Mouse (Mus musculus): ENCODE results near the gene Fap.

The Fap gene

DNA sequence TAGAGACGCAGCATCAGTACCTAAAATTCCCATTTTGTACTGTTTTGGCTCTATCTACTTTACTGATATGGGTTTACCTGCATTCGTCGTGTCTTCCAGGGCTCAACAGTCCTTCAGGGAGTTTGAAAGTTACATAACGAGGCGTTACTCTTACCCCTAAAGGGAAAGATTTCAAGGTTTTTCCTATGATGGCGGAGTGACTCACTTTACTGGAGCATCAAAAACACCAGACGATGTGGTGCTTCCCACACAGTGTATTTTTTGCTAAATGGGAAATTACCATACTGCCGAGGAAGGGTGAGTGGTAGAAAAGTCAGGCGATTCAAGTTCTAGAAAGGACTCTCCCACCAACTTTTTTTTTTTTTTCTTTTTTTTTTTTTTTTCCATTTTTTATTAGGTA, 47.5 kb downstream of the Fap start:
- peak in 1 of 2 experiments; percentile 72 for DNase-seq (ENCODE audit: low spot score in 2 of 2)

DNA sequence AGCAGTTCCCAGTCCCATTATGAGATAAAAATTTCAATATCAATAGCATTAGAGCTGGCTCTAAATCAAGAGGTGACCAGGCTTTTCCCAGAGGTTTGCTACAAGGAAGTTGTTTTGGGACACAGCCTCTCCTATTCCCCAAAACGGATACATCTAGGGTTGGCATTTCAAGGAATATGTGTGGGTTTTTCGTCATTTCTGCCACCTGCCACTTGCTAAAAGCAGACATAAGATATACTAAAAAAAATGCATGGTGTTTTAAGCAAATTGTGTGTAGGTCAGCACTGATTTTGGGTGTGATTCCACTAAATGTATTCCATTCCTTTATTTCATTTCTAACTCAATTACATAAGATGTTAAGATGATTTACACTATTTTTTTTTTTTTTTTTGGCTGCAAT, 56.1 kb downstream of the Fap start:
- DNase-seq (ENCODE audit: low spot score in 2 of 2): peak; percentile 31 to 84

DNA sequence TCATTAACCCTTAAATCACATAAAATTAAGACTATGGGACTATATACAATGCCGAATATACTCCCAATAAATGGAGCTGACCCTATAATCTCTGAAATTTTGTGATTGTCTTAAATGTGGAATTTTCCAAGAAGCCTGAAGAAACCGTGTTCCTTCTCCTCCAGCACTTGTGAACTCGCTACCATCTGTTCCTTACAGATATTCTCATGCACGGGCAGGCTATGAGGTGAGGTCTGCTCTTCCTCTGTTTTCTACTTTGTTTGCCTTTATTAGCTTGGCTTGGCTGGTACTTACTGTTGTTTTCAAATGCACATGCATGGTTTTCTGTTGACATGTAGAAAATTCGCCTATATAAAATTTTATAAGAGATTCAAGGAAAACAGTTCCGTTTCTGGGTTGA, 59.4 kb downstream of the Fap start:
- no peak for DNase-seq (ENCODE audit: low spot score in 2 of 2)

DNA sequence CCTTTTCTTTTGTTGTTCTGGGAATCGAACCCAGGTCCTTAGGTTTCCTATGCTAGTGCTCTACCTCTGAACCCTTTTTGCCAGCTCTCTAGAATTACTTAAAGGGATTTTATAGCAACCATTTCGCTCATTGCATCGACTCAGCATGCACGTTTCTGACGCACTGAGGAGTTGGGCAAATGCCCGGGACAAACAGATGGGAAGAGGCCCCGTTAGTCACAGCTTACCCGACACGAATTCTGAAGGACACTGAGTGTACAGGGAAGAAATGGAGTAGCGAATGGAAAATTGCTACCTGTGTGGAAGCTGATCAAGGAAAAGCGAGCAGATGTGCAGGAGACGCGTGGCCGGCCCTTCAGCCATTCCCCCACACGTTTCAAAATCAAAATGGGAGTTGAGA, 60.4 kb downstream of the Fap start:
- DNase-seq (ENCODE audit: low spot score in 2 of 2): peak; percentile 83 to 89

DNA sequence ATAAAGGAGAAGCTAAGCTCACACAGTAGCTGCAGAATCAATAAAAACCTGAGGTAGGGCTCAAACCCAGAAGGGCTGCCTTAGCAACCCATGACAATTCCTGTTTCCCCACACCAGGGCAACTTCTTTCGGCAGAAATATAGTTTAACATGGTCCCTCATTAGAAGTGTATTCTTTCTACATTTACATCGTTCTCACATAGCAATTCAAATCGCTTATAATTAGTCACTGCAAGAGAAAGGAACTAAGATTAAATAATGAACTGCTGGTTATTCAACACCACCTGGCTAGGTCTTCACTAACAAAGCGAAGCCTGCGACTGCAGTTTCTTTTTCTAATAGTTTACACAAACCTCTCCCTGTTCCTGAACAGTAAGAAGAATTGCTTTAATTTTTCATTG, 66.7 kb downstream of the Fap start:
- no peak for DNase-seq (ENCODE audit: low spot score in 2 of 2)

DNA sequence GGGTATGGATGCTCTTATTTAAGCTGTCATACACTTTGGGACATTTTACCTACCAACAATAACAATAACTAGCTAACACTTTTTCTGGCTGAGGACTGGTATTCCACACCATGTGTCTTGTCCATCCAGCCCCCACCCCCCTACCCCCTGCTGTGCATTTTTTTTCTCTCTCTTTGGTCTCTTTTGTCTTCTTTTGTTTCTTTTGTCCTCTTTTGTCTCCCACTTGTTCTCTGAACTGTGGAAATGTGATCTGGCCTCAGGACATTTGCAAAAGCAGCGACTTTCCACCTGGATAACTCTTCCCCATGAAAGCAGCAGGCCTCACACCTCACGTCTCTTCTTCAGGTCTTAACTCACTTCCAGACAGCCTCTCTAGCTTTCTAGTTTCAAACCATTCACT, 67.4 kb downstream of the Fap start:
- DNase-seq (ENCODE audit: low spot score in 2 of 2): no peak

DNA sequence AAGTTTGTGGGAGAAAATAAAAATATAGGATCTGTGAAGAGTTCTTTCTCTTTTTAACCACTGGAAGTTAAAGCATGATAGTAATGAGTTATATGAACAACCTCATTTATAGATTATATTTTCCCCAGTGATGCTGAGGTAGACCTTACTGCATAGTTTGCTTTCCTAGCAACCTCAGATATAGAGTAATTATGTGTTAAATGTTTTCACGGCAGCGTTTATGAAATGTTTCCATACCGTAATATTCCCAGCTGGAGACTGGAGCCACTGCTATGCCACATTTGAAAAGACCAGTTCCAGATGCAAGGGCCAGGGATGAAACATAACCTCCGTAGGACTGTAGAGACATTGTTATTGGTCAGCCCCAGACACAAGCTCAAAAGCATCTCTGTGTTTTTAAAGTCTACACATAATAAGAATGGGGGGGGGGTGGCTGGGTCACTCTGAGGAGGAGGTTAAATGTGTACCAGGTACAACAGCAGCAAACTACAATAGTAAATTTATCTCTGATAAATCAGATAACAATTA, 69.5 kb downstream of the Fap start:
- DNase-seq (ENCODE audit: low spot score in 2 of 2): no peak

DNA sequence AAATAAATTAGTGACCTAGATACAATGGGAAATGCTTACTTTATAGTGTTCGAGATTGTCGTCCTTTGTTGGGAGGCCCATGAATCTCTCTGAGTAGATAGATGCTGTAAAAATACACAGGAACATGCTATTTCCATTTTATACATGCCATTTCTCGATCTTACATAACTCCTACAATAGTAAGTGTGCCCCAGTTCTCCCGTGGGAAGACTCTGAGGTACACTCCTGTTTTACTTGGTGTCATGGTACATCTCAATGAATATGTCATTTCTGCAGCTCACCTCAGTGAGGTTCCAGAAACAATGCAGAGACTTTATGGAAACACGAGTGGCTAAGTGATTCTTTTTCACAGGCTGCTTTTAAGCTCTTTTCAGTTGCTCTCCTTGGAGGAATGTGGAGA, 70.5 kb downstream of the Fap start:
- DNase-seq (ENCODE audit: low spot score in 2 of 2): no peak

DNA sequence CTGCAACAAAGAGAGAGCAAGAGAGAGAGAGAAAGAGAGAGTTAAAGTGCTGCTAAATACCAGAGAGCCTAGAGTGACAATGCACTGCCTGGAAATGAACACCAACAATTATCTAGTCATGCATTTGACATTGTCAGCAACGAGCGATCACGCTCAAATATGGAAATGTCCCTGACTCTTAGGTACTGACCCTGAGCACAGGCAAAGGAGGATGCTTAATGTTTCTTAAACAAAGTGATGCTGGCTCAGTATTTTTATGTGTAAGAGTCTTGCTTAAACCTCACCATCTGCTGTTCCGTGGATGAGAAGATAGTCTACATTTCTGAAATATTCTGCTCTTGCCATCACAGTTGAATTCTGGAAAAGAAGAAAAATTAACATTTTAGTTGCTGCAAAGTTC, 71.4 kb downstream of the Fap start:
- peak; percentile 35 to 45 for DNase-seq (ENCODE audit: low spot score in 2 of 2)

DNA sequence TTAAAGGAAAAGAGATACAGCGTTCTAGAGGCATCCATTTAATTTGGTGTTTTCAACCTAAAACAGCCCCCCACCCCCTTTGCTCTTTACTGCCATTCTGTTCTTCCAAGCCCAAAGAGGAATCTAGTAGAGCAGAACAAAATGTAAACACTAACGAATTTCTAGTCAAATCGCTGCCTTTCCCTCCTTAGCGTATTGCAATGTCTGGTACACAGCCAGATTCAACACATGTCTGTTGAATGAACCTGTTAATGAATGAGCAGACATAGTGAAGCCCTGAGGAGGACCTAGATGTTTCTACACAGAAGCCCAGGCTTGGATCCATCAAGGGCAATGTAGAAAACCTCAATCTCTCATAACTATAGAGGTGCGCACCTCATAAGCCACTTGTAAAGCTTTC, 75.1 kb downstream of the Fap start:
- DNase-seq (ENCODE audit: low spot score in 2 of 2): no peak

DNA sequence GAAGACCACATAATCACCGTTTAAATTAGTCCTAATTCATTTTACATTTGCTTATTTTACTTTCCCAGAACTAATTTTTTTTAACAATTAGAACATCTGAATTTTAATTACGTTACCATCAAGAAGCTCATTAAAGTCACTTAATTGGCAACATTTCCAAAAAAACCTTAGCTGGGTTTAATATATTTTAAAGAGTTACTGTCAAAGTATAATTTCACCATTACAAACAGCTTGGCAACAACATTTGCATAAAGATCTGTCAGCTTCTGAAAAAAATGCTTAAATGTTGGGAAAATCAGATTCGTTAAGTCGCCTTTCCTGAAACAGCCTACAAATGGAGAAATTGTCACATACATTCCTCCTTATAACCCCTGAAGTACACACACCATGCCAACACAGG, 75.8 kb downstream of the Fap start:
- no peak for DNase-seq (ENCODE audit: low spot score in 2 of 2)

DNA sequence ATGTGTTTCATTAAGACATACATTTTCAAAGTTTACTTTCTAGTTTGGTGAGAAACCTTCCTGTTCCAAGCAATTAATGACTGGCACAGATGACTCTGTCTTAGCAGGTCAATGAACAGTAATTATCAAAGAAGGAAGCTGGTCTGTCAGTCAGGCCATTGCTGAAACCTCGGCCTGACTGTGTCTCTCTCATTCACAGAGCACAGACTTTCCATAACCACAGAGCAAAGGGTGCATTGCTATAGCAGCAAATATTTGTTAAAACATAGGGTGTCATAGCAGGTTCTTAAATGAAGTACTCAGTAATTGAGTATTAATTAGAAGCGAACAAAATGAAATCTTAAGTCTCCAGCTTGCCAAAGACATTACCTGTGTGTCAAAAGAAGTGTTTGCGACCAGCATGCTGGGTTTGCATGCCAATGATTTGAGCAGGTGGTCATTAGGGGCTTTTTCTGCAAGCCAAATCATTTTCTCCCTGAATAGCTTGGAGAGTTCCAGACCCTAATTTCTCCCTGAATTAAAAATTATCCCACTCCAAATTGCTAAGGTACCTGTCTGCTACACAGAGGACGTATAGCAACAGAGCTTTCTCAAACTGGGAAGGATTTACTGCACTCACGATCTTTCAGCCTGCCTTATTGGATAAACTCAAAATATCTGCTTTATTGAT, 76.4 kb downstream of the Fap start:
- DNase-seq (ENCODE audit: low spot score in 2 of 2): no peak

DNA sequence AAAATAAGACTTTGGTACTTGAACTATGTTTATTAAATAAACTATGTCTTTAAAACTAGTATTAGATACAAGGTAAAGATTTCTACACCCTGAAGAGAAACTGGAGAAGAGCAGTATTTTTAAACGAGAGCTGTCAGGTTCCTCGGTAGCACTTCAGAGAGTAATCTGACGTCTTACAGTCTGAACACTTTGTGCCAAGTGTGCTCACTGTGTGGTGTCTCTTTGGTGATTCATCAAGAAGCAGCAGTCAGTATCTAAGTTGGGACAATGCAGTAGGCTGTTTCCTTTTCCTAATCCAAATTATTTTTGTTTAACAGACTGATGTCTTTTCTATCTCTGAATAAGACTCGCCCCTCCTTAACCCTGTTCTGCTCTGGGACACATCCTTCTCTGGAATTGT, 78.5 kb downstream of the Fap start:
- peak in 1 of 2 experiments; percentile 47 for DNase-seq (ENCODE audit: low spot score in 2 of 2)

DNA sequence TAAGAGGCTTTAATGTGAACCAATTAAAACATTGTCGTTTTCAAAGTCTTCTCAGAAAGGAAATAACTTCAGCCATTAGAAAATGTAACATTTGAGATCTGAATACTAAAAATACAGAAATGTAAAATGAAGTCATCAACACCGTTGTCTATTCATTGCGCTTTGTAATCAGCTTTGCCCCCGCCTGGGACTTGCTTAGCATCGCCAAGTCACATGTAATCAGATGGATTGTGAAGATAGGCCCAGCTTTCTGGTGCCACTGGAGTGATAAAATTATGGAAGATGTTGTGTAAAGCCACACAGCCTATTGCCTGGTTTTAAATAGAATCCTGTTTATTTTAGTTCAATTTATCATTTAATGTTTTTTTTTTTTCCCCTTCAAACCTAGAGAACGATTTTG, 84.0 kb downstream of the Fap start:
- DNase-seq (ENCODE audit: low spot score in 2 of 2): peak in 1 of 2 experiments; percentile 41

DNA sequence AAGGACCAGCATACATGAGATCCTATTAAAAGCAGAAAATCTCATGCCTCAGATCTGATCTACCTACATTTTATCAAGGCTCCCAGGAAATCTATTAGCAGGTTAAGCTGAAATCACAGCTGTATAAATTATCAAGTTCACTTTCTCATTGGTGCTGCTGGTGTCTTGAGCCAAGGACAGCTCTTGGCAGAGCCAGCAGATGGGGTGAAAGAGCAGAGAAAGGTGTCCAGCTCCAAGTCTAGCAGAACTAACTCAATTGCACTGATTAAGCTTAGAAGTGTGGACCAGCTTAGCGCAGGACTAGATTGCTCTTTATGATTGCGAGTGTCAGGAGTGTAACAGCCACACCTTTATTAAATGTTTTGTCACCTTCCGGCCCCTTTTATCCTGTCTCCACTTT, 89.0 kb downstream of the Fap start:
- no peak for DNase-seq (ENCODE audit: low spot score in 2 of 2)

DNA sequence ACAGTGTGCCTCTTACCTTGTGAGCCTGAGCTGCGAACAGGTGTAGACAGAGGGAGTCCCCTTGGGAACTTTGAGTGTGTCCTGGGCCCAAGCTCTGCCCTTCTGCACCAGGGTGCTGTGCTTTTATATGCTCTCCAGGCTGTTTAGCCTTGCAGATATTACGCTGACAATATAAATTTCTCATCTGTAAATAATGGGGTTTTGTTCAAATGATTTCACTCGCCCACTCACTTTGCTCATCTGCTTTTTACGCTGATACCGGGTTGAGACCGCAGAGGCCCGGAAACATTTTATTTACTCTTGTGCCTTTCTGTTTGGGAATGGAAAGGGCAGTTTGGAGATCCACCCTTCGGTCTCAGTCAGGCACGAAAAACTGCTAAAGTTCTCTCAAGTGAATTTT, 90.3 kb downstream of the Fap start, which contains the start of gene Gcg:
Gcg (minus strand) TSS at position 101 of the 400 bp plus-strand sequence.
- no peak for DNase-seq (ENCODE audit: low spot score in 2 of 2)

DNA sequence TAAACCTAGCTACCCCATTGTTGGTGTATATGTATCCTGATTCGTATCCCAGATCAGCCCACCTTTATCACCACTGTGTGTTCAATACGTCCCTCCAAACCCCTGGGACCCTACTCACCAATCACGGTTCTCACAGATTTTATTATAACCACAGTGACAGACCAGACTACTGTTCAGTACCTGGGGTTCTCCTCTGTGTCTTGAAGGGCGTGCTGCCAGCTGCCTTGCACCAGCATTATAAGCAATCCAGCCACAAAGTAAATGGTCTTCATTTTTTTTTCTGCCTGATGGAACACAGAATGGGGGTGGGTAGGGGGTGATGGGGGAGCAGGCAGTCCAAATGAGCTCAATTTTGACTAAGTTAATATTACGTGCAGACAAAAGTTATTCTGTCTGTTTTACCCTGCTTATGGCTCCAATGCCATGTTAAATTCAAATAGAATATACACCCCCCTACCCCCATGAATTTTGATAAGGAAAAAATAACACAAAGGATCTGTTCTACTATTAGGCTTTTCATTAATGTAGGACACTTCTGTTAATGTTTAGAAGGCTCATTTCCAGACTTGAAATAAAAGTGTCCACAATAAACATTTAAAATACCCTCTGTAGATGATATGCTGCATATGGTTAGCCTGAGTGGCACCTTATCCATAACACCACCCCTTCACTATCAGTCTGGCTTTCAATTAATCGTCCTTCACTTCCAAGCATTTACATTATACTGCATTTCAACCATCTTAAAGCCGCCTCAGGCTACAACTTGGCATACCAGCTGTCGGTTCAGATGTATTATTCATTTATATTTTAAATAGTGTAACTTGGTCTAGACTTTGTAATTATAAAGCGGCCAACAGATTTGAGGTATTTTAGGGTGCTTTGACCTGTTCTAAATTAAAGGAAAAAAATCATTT, 93.3 kb downstream of the Fap start:
- DNase-seq (ENCODE audit: low spot score in 2 of 2): no peak

DNA sequence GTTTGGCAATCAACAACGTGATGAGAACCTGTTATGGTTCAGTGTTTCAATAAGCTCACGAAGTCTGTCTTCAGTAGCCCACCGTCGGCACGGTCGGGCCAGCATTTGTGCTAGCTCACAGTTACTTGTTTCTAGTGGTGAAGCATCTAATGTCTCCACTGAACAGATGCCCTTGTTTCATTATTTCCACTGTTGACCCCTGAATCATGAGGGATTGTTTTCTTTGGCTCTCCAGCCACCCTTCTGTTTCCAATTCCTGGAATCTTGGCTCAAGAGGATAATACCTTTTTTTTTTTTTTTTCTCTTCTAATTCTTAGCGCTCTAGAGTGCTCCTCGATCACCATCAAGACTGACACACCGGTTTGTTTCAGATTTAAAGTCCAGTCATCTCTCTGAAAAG, 104.3 kb downstream of the Fap start:
- DNase-seq (ENCODE audit: low spot score in 2 of 2): no peak

DNA sequence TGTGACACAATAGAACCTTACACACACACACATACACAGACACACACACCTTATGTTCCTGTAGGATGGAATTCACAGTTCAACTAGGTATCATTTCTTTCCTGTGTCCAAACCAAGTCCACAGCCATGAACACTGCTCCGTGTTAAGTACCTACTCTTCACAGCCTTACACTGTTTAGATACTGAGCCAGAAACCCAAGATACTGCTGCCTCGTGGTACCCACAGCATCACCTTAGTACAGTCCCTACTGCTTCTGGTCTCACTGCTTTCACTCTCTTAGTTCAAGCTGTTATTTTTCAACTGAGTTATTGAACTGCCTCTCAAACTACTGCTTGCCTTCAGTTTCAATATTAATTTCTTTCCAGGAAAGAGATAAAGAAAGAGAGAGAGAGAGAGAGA, 110.6 kb downstream of the Fap start:
- DNase-seq (ENCODE audit: low spot score in 2 of 2): no peak

DNA sequence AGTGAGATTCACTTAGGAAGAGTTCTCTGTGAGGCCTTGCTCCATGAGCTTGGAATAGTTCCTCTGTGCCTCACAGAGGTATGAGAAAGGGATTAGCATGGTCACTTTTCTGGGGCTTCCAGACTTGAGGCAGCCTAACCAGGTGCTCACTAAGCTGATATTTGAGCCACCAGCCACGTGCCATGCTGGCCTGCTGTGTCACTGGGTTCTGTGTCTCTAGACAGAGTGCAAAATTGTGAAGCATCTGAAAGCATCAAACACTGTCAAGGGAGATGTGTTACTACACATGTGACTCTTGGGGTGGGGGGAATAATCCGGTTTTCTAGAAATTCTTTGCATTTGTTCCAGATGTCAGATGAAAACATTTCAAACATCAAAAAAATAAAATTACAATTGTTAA, 111.7 kb downstream of the Fap start:
- DNase-seq (ENCODE audit: low spot score in 2 of 2): no peak

DNA sequence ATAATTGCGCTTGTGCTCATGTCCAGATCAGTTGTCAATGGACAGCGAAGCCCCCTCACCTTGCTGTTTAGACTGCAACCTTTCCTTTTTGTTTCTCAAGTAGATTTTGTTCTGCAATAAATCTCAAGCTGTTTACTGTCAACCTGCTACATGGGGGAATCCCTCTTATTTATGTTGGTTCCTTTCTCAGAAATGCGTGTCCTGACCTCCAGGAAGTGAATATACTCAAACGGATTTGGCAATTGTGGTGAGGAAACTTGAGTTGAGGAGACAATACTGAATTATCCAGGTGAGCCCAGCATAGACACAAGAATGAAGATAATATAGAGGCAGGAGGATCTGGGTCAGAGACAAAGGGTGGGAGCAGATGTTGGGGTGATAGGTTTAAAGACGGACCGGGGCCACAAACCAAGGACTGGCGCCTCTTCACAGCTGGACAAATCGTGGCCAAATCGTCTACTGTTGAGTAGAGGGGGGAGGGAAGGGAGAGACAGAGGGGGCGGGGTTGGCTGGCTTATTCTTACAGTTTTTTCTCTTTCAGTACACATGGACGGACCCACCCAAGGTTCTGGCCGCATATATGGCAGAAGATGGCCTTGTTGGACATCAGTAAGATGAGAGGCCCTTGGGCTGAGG, 112.9 kb downstream of the Fap start:
- no peak for DNase-seq (ENCODE audit: low spot score in 2 of 2)

DNA sequence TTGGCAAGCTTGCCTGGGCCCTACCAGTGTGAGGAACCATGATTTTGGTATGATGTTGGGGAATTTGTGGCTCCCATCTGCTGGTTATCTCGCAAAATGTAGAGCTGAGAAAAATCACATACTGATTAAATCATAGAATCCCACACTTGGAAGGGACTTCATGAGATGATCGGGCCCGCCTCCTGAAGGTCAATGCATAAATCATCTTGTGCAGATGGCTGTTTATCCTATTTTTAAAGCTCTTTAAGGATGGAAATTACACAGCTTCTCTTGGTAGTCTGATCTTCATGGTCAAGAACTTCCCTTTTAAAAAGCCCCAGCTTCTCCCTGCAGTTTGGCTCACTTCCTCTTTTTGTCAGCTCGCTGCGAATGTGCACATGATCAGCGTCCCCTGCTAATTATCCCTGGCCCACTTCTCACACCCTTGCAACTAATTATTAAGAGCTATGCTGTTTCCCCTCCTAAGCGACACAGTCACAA, 113.6 kb downstream of the Fap start:
- DNase-seq (ENCODE audit: low spot score in 2 of 2): no peak
